Mouse (Mus musculus) heart, postnatal 10 days (tissue): ENCODE results near the gene Ctsw. TPM values are rescaled to one million over a fixed set of nuclear protein-coding genes. Genes with fewer than 3 reads are reported as not detected.

Source experiments
- DNase-seq, 2 experiments: peaks; one replicate each; pipeline ENCODE4 v3.0.0; 2021
- intact Hi-C: fragments of 180-260 bp; cut with DNase I; formaldehyde crosslinking; loops from one replicate; pipeline ENCODE4 v1.15.1; 2025
- total RNA-seq, 2 experiments: library from RNA; stranded (reverse); gene quantifications; 2 replicates each; pipeline ENCODE4 v1.2.3; 2021

Gene Ctsw
- total RNA-seq, 2 experiments from 2014 or later: 0.41 to 0.45 TPM

DNA sequence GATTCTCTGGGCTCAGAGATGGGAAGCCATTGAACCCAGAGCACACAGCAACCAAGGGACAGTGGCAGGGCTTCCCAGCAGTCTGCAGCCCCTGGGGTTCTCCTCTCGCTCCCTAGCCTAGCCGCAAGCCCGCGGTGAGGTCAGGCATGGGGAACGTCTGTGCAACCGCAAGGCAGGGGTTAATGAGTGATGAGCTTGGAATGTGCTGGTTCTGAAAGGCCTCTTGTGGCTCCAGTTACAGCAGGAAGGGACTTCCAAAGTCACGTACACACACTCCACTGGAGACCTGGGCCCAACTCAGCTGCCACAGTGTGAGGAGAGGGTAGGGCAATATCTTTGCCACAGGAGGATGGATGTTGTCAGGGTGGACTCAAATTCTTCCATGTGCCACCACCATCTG, 23.4 kb downstream of the Ctsw start:
- intact Hi-C loops: no loop called here
- no peak for DNase-seq

DNA sequence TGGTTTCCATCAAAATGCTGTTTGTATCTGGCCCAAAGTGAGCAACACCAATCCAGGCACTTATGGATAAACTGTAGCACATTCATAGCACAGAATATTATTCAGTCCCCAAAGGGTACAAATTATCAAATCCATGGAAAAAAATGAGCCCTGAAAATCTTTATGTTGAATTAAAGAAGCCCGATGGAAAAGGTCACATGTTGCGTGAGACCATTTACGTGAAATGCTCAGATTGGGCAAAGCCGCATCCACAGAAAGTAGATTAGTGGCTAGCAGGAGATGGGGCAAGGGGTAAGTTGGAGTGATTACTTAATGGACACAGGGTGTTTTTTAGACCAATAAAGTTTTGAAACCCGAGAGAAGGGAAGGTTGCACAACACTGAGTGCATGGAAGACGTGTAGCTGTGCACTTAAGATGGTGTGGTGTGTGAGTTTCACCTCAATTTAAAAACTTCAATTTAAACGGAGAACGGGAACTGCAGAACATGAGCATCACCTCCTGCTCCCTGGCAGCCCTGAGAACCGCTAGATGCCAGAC, 23.9 kb downstream of the Ctsw start:
- DNase-seq: no peak
- intact Hi-C loops: no loop called here

DNA sequence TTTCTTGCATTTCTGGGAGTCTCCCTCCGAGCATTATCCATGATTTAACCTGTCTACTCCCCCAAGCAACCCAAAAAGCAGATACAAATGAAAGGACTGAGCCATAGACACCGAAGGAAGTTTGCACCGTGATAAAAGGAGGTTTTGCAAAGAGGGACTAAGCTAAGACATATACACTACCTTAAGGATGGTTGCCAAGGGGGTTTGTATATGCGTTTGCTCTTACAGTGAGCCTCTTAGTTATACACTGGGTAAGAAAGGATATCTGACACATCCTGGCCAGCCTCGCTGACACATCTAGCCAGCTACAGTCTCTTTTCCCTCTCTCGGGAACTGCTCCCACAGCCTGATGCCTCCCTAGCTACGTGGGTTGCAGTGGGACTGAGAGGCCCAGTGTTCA, 34.4 kb downstream of the Ctsw start:
- no peak for DNase-seq
- intact Hi-C loops: loop anchor here (1.0 to 5.0 kb wide), 3 partner anchors 22 to 133 kb away; partner anchors contain the start of gene Ap5b1

DNA sequence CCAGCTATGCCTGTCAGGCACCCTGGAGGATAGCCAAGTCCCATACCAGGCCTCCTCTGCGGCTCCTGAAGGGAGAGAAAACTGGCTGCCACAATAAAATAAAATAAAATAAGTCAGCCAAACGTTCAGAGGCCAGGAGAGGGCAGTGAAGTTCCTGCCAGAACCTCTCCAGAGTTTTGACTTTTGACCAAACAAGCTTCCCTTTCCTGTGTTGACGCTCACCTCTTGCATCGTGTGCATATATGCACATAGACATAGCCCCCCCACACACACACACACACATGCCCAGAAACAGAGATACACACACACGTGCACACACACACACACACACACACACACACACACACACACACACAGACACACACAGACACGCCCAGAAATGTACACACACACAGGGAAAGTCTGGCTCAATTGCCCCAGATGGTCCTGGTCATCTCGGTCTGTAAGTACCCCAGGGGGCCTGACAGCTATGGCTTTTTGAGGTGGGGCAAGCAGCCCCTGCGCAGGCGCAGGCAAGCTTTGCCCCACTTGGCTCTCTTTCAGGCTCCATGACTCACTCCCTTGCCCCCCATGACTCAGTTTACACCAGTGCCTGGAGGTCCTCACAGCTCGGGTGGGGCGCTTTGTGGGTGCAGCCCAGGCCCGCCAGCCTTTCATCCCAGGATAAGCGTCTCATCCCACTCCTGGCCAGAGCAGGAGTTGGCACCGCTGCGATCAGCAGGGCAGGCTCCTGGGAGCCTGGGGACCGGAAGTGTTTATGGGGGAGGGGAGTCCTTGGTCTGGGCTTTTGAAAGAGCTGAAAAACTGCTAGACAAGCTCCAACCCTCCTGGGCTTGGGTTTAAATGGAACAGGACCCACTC, 35.1 kb downstream of the Ctsw start:
- peak; percentile 66 to 77 for DNase-seq
- intact Hi-C loops: loop anchor here (2.0 to 5.0 kb wide), 2 partner anchors 54 to 134 kb away; partner anchors contain the start of gene Ap5b1

DNA sequence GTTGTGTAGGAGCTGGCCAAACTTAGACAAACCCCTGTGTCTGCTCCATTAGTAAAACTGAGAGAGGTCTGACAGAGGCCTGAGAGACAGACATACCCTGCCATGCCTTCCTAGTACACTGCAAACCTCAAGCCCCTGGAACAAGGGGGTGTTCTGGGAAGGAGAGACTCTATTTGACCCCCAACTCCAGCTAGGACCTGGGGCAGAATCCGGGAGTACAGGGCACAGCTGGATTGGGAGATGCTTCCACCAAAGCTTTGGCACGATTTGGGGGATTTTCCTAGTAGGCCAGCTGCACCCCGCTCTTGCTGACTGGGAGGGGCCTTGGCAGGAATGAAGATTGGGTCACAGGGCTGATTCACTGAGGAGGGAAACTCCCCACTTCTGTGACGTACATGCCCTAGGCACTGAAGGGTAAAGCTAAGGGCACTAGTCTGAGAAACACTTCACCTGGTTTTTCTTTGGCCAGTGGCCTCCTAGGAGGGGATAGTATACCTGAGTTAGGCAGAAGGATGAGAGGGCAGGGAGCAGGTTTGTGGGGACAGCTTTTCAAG, 36.3 kb downstream of the Ctsw start:
- no peak for DNase-seq
- intact Hi-C loops: loop anchor here (2.0 to 5.0 kb wide), 2 partner anchors 55 to 135 kb away; partner anchors contain the start of gene Ap5b1

DNA sequence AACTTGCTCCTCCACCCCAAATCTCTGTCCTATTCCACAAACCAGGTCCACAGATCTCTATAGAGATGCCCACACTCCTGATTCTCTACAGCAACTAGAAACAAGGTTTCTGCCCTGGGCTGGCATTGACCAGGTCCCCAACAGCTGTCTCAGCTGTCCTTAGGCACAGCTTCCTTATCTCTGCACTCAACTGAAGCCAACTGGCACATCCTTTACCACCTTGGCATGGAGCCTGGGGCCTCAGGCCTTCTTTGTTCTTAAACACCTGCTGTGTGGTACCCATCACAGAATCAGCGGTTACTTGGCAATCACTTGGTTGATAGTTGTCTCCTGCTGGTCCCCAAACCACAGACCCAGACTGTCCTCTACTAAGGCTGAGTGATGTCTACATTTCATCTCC, 37.9 kb downstream of the Ctsw start:
- intact Hi-C loops: loop anchor here (5.0 kb wide), 1 partner anchor 137 kb away; the partner anchor contains the start of gene Ap5b1
- no peak for DNase-seq

DNA sequence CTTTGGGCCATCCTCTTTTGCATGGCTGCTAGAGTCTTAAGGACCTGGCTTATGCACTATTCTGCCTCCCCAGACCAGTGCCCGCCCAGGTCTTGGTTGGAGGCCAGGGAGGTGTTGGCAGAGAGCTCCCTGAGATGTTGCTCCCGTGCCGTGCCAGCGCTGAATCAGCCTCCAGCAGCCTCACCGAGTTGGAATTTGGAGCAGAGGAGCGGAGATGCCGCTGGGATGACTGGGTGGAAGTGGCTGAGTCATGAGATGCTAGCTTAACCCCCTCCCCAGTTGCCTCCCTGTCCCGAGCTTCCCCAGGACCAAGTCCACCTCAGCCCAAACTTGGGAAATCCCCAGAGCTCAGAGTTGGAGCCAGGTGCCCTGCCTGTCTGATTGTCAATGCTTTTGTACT, 38.5 kb downstream of the Ctsw start:
- peak; percentile 67 to 68 for DNase-seq
- intact Hi-C loops: loop anchor here (2.0 to 5.0 kb wide), 3 partner anchors 23 to 137 kb away; partner anchors contain the start of genes Ap5b1, Banf1 and Eif1ad

DNA sequence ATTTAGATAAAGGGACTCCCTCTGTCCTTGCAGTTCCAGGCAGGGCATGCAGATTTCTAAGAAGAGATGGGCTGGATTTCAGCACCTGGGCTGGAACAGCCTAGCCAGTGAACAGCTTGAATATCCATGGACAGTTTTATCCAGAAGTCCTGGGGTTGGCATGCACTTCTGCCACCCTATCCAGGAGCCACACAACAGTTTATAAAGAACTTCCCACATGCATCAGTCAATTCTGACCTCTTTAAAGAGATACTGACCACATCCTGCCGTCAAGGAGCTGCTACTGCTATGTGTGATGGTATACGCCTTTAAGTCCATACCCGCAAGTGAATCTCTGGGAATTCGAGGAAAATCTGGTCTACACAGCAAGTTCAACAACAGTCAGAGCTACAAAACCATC, 39.1 kb downstream of the Ctsw start:
- intact Hi-C loops: loop anchor here (2.0 kb wide), 2 partner anchors 22 to 62 kb away; partner anchors contain the start of genes Banf1 and Eif1ad
- DNase-seq: no peak

DNA sequence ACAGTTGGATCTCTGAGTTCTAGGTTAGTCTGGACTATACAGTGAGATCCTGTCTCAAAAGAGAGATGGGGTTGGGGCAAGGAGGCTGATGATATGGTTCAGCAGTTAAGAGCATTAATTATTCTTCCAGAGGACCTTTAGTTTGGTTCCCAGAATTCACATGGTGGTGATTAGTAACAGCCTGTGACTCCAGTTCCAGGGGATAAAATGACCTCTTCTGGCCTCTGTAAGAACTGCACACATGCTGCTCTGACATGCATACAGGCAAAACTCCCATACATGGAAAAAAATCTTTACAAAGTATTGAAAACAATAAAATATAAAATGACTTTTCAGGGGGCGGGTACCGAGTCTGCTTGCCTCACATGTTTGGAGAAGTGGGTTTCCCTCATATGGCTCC, 40.2 kb downstream of the Ctsw start:
- intact Hi-C loops: loop anchor here (2.0 kb wide), 2 partner anchors 21 to 61 kb away; partner anchors contain the start of genes Banf1 and Eif1ad
- DNase-seq: peak; percentile 57 to 73

DNA sequence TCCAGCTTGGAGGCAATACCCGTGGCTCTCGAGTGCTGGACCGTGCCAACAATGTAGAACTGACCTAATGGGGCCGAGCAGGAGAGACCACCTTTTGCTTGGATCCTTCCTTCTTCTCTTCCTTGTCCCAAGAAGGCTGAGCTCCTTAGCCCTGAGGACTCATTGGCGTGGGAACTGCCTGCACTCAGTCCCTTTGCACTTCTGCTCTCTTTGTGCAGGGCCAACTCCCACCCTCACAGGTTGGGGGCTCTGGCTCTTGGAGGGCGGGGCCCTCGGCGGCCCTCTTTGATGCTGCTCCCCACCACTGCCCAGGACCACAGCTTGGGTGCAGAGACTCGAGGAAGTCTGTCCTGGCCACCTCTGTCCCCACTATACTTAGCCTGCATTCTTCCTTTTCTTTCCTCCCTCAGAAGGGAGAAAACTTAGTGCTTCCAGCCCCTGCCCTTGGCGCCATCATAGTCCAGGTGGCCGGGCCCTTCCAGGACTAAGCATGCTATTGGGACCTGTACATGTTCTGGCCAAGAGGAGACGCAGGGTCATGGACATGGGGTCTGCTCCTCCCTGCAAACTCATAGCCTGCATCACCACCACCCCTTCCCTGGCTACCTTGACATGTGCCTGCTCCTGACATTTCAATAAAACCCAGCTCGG, 41.5 kb downstream of the Ctsw start:
- DNase-seq: no peak
- intact Hi-C loops: no loop called here

DNA sequence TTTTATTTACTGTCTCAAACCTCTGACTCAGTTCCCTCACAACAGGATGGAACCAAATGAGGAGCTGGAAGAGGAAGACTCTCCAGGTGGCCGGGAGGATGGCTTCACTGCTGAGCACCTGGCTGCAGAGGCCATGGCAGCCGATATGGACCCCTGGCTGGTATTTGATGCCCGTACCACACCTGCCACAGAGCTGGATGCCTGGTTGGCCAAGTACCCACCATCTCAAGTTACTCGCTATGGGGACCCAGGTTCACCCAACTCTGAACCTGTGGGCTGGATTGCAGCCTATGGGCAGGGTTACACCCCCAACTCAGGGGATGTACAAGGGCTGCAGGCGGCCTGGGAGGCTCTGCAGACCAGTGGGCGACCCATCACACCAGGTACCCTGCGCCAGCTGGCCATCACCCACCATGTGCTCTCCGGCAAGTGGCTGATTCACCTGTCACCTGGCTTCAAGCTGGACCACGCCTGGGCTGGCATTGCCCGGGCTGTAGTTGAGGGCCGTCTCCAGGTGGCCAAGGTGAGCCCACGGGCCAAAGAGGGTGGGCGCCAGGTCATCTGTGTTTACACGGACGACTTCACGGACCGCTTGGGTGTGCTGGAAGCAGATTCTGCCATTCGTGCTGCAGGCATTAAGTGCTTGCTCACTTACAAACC, 42.3 kb downstream of the Ctsw start:
- no peak for DNase-seq
- intact Hi-C loops: no loop called here

DNA sequence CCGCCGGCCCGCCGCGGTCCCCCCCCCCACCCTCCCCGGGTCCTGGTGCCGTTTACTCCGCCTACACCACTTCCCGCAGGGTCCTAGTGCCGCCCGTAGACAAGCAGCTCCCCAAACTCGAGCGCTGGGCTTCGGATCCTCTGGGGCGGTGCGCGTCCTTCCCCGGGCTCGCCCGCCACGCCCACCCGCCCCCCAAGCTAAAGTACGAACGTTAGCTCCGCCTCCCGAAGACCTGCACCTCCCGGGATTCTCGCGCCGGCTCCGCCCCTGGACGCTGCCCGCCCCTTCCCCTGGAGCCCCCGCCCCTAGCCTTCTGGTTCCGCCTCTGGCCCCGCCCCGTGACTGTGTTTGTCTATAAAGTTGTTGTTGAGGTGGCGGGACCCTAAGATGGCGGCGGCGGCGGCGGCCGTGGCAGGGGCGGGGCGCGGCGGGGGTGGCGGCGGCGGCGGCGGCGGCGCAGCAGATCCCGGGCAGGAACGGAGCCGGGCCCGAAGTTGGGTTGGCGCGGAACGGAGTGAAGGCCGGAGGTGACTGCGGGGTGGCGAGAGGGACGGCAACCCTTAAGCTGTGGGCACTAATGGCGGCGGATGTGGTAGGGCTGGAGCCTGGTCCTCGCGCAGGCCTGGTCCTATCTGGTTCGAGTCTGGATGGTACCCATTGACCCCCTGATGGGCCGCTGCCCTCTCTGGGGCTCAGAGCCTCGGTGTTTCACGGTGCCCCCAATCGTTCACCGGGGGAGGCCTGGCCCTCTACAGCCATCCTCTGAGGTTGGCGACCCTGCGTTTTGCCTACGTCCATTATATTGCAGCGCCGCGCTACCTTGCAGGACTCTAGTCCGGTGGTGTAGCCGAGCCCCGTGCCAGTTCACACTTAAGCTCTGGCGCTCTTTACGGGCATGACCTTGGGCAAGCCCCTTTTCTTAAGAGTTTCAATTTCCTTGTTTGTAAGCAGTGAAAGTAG, 43.2 kb downstream of the Ctsw start, which contains the start of the genes Drap1 and AI837181:
Drap1 (minus strand) TSS at position 198 of the 960 bp plus-strand sequence.
AI837181 (plus strand) TSS at position 363 of the 960 bp plus-strand sequence.
- intact Hi-C loops: no loop called here
- DNase-seq: peak; percentile 95 to 96

DNA sequence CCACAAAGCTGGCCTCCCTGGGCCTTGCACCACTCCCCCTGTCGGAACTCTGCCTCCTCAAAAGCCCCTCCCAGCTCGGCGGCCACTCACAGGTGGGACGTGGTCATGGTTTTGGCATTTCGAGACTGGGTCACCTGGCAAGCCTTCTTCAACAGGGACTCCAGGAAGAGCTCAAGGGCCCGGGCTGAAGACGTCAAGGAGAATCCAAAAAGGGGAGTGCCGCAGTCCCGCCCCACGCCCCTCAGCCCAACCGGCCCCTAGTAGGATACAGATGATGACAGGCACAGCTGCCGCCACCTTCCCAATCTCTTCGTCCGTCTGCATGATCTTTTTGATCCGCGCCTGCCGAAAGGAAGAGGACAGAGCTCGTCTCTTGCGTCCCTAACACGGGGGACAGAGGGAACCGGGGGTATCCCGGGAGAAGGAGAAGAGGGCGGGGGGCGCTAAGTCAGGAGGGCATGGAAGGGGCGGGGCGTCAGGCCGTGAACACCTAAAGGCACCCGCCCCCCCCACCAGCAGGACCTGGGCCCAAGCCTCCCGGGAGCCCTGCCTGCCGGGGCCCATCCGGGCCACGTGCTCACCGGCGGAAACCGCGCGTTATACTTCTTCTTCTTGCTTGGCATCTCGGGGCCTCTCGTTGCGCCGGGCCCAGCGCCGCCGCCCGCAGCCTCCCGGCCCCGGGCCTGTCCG, 44.1 kb downstream of the Ctsw start:
- intact Hi-C loops: no loop called here
- DNase-seq: peak; percentile 78 to 80

DNA sequence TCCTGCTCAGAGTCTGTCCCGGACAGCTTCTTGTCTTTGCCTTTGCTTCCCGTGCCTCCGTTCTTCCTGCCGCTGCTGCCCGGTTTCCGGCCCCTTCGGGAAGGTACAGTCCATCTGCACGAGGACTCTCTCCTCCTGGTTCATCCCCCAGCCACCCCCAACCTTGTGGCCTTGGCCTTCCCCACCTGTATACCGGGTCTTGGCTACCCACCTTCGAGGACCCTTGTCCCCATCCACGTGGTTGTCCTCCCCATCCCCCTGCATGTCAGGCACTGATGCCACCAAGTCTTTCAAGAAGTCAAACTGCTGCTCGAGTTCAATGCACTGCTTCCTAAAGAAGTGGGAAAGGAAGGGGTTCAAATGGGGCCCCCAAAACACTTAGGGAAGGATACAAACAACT, 44.7 kb downstream of the Ctsw start:
- no peak for DNase-seq
- intact Hi-C loops: loop anchor here (2.0 kb wide), 1 partner anchor 33 kb away; no protein-coding TSS in a partner anchor

DNA sequence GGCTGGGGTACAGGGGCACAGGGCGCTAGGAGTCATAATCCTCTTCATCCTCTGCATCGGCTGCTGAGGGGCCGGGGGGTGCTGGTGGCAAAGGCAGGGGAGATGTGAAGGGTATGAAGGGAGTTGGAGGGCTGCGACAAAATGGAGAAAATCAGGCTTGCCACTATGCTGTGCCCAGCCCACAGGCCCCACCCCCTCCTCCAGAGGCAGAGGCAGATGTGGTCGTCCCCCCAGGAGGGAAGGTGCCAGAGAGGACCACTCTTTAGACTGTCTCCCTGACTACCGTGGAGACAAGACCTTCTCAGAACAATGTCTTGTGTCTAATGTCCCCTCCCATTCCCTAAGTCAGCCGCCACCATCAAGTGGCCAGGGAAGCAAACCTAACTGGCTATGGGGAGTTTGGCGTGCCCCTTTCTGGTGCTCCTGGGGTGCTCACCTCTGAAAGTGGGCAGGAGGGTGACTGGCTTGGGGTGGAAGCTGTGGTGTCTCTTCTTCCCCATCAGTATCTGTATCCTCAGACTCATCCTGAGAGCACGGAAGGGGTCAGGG, 45.3 kb downstream of the Ctsw start:
- no peak for DNase-seq
- intact Hi-C loops: loop anchor here (2.0 kb wide), 1 partner anchor 32 kb away; no protein-coding TSS in a partner anchor

DNA sequence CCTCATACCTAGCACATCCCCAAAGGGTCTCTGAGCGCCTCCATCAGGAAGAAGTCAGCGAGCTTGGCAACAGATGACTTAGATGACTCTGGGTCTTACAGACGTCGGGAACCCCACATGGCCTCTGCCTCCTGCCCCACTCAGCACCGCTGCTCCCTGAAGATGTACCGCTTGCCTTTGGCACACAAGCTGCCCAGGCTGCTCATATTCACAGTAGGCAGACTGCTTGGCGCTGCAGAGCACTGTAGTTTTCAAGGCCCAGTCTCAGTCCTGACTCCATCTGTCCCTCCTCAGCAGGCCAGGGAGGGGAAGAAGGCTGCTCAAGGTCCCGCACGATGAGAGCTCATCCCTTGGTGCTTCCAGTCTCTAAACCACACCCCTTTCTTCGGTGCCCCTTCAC, 46.0 kb downstream of the Ctsw start:
- intact Hi-C loops: loop anchor here (2.0 kb wide), 1 partner anchor 31 kb away; no protein-coding TSS in a partner anchor
- no peak for DNase-seq

DNA sequence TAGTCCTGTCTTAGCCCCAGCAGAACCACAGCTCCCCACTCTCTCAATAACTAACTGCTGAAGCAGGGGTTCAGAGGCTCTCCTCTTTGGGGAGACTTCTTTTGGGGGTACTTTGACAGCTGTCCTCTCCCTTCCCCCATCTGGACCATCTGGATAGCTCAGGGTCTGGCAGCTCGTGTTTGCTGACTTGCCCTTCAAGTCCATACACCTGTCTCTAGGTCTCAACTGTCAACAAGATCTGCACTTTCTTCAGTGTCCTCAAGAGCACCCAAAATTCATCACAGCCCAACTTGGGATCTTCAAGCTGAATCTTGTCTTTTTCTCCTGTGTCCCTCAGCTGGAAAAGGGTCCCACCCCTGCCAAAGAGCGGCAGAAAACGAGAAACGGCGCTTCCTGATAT, 46.5 kb downstream of the Ctsw start:
- intact Hi-C loops: loop anchor here (2.0 kb wide), 1 partner anchor 31 kb away; no protein-coding TSS in a partner anchor
- DNase-seq: no peak

DNA sequence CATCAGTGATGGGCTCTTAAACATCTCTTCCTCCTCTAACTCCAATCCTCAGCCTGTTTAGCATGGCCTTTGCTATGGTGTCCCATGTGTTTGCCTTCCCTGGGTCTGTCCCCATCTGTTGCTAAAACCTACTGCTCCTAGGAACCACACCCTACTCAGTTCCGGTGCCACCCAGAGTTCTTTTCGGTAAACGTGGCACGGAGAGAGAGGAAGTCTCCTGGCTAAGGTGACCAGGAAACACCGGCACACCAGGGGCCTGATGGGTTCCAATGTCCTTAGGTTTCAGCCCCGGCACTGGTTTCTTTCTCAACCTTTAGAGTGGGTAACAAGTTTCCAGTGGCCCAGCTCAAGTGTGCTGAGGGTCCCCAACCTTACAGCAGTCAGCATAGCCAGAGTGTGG, 47.7 kb downstream of the Ctsw start:
- no peak for DNase-seq
- intact Hi-C loops: no loop called here
